Mouse (Mus musculus) lung, postnatal 10 days (tissue): Measurements from ENCODE around the gene Cadps.

Experiments used
- DNase-seq: peaks from one replicate; pipeline ENCODE4 v3.0.0; 2021

Gene Cadps

GRCm38 (mm10) chr14:12377883-12378282 is 445.0 kb downstream of the Cadps start:
- DNase-seq: no peak

- DNase-seq: no peak
Observed at GRCm38 (mm10) chr14:12377289-12377688, 445.6 kb downstream of the Cadps start.

- DNase-seq: no peak
Observed at GRCm38 (mm10) chr14:12375451-12375850, 447.4 kb downstream of the Cadps start.

- DNase-seq: no peak
Observed at GRCm38 (mm10) chr14:12350271-12350916, 472.5 kb downstream of the Cadps start.

- no peak for DNase-seq
Observed at GRCm38 (mm10) chr14:12349334-12350090, 473.4 kb downstream of the Cadps start.

GRCm38 (mm10) chr14:12348089-12348488 is 474.8 kb downstream of the Cadps start, which contains the start of gene Fezf2:
Gene Fezf2, minus strand, starts transcription at chr14:12348189.
- DNase-seq: no peak

- no peak for DNase-seq
Observed at GRCm38 (mm10) chr14:12346865-12347600, 475.8 kb downstream of the Cadps start.

- no peak for DNase-seq
Observed at GRCm38 (mm10) chr14:12346011-12346864, 476.6 kb downstream of the Cadps start.

GRCm38 (mm10) chr14:12345241-12345921 is 477.5 kb downstream of the Cadps start:
- DNase-seq: no peak

GRCm38 (mm10) chr14:12344746-12345240 is 478.1 kb downstream of the Cadps start:
- no peak for DNase-seq

GRCm38 (mm10) chr14:12344061-12344745 is 478.7 kb downstream of the Cadps start:
- DNase-seq: no peak

GRCm38 (mm10) chr14:12343451-12343941 is 479.4 kb downstream of the Cadps start:
- DNase-seq: no peak

GRCm38 (mm10) chr14:12342458-12343131 is 480.3 kb downstream of the Cadps start:
- DNase-seq: no peak

- DNase-seq: no peak
Observed at GRCm38 (mm10) chr14:12341789-12342457, 481.0 kb downstream of the Cadps start.

GRCm38 (mm10) chr14:12341075-12341788 is 481.6 kb downstream of the Cadps start:
- no peak for DNase-seq

GRCm38 (mm10) chr14:12340238-12341074 is 482.4 kb downstream of the Cadps start:
- no peak for DNase-seq

GRCm38 (mm10) chr14:12338811-12339565 is 483.9 kb downstream of the Cadps start:
- DNase-seq: no peak
